ENCODE assay signal across 20 mouse cellular contexts in genomic region chr4:155301098-155301447, GRCm38 (mm10). TPM values are rescaled to one million over a fixed set of nuclear protein-coding genes. Genes with fewer than 3 reads are reported as not detected.
A peak's percentile ranks its signal among the peaks of the same experiment; 100 is the strongest.
DNase-seq lines count a peak whose midpoint lies in the region; ATAC-seq and TF ChIP-seq lines count a peak whose summit lies in the region.
"Had no signal": no experiment of that assay in that cellular context is flagged by ENCODE, and none has a peak within 500 bp of the region (broad histone marks: within the 10 kb centered on the region; RNA-seq: fewer than 3 reads in every experiment).

No protein-coding gene starts in this region.

- TF ChIP-seq POLR2A in cortical plate, adult 2 months (IDR thresholded peaks at IDR 0.05; ENCODE audit: extremely low read depth, insufficient read depth, low read length) = no peak

- no peak overlapping the region for H3K9ac ChIP-seq in embryonic facial prominence, embryonic 12.5 days
- peak overlapping the region; percentile 6; the same call in 1 of the 2 replicates for H3K9ac ChIP-seq in limb, embryonic 13.5 days
- H3K9ac ChIP-seq: forebrain, embryonic 12.5 days; neural tube, embryonic 15.5 days had no signal

- H3K27ac ChIP-seq in layer of hippocampus, adult 2 months = peak overlapping the region; percentile 76
- H3K27ac ChIP-seq in cortical plate, adult 2 months (ENCODE audit: insufficient read depth, low read length) = peak overlapping the region; percentile 75; the same call in 1 of the 2 replicates
- peak overlapping the region; percentile 18; the same call in 1 of the 2 replicates for H3K27ac ChIP-seq in embryonic facial prominence, embryonic 12.5 days
- peak overlapping the region; percentile 81 for H3K27ac ChIP-seq in limb, embryonic 13.5 days
- H3K27ac ChIP-seq: forebrain, embryonic 12.5 days; heart, embryonic 10.5 days; kidney, postnatal 0 days; neural tube, embryonic 15.5 days; stomach, postnatal 0 days had no signal

- no peaks in the 10 kb centered on the region for H3K27me3 ChIP-seq in embryonic facial prominence, embryonic 12.5 days
- H3K27me3 ChIP-seq in limb, embryonic 13.5 days = no peaks in the 10 kb centered on the region
- H3K27me3 ChIP-seq: forebrain, embryonic 12.5 days; neural tube, embryonic 15.5 days had no signal

- 89% methylated on average over 7 of the region's 7 CpGs for WGBS in embryonic facial prominence, embryonic 12.5 days
- WGBS in limb, embryonic 13.5 days = 80% methylated on average over 7 of the region's 7 CpGs

- TF ChIP-seq CTCF in layer of hippocampus, adult 2 months (conservative IDR thresholded peaks at IDR 0.05) = no peak
- no peak for TF ChIP-seq CTCF in cortical plate, adult 2 months (IDR thresholded peaks at IDR 0.05; ENCODE audit: extremely low read depth, insufficient read depth, low read length)

- no peak for DNase-seq in layer of hippocampus, adult 2 months (ENCODE audit: low spot score in 2 of 2)
- DNase-seq in layer of hippocampus, adult 8-10 months (ENCODE audit: low spot score in 2 of 2) = no peak
- no peak for DNase-seq in c-Kit-positive CD71-positive TER-119-positive erythroid progenitor cells, embryonic 14.5 days (ENCODE audit: low spot score)
- DNase-seq: adrenal gland, postnatal 25 days; cerebellum, adult 11 months; embryo, embryonic 11 days; gastrocnemius, postnatal 10 days; heart, postnatal 10 days; kidney, adult 18-20 months; liver; lung, postnatal 4 days had no signal

- no peak overlapping the region for H3K4me3 ChIP-seq in layer of hippocampus, adult 2 months
- H3K4me3 ChIP-seq in cortical plate, adult 2 months (ENCODE audit: insufficient read depth, low read length) = no peak overlapping the region
- no peak overlapping the region for H3K4me3 ChIP-seq in embryonic facial prominence, embryonic 12.5 days
- no peak overlapping the region for H3K4me3 ChIP-seq in limb, embryonic 13.5 days
- H3K4me3 ChIP-seq: forebrain, embryonic 12.5 days; heart, embryonic 10.5 days; neural tube, embryonic 15.5 days had no signal

- no peaks in the 10 kb centered on the region for H3K9me3 ChIP-seq in embryonic facial prominence, embryonic 12.5 days
- no peaks in the 10 kb centered on the region for H3K9me3 ChIP-seq in limb, embryonic 13.5 days
- H3K9me3 ChIP-seq: forebrain, embryonic 12.5 days; heart, embryonic 10.5 days; neural tube, embryonic 15.5 days had no signal

- no peak for ATAC-seq in embryonic facial prominence, embryonic 12.5 days (ENCODE audit: insufficient number of reproducible peaks, insufficient read depth, low FRiP score, low TSS enrichment)
- ATAC-seq in limb, embryonic 13.5 days (ENCODE audit: low FRiP score, low read depth) = no peak
- no peak for ATAC-seq in frontal cortex, adult (ENCODE audit: low TSS enrichment)

- no peaks in the 10 kb centered on the region for H3K36me3 ChIP-seq in embryonic facial prominence, embryonic 12.5 days
- no peaks in the 10 kb centered on the region for H3K36me3 ChIP-seq in limb, embryonic 13.5 days
- H3K36me3 ChIP-seq: forebrain, embryonic 12.5 days; heart, embryonic 10.5 days had no signal

- H3K4me2 ChIP-seq in embryonic facial prominence, embryonic 12.5 days (replicated peaks) = no peak overlapping the region
- no peak overlapping the region for H3K4me2 ChIP-seq in limb, embryonic 13.5 days (replicated peaks)
- H3K4me2 ChIP-seq: forebrain, embryonic 12.5 days; neural tube, embryonic 15.5 days had no signal

- H3K4me1 ChIP-seq in cortical plate, adult 2 months (ENCODE audit: control insufficient read depth, insufficient read depth, low read length) = peaks cover 41% of the 10 kb centered on the region
- H3K4me1 ChIP-seq in embryonic facial prominence, embryonic 12.5 days = peaks cover 10% of the 10 kb centered on the region; the same call in 1 of the 2 replicates
- H3K4me1 ChIP-seq in limb, embryonic 13.5 days = peaks cover 46% of the 10 kb centered on the region

RNA-seq across cellular contexts. Expression of gene Faap20, which starts 51.5 kb away (rescaled TPM):
- total RNA-seq in layer of hippocampus, adult 2 months (2021) = 10 to 100 TPM; 29.2 to 34.3 TPM
- 10 to 100 TPM; 24.1 to 35.0 (median 31.4) TPM for total RNA-seq in layer of hippocampus, adult 8-10 months (2022)
- polyA plus RNA-seq in cortical plate, adult 2 months (2012; rRNA removed) = 36.5 and 37.5 TPM in 2 replicates
- polyA plus RNA-seq in embryonic facial prominence, embryonic 12.5 days (2016; fragmentation: Nextera tagmentation; extraction: Ambion mirVana) = 85.1 and 87.4 TPM in 2 replicates
- 92.1 and 97.8 TPM in 2 replicates for polyA plus RNA-seq in limb, embryonic 13.5 days (2015; fragmentation: Nextera tagmentation; extraction: Ambion mirVana)

Comparison
In these comparisons a context has a peak if more than half of its experiments do, and no peak if none do; other contexts are left out.
1. H3K27ac ChIP-seq: peak in every context shown above with its lines; median percentile 81 in limb, embryonic 13.5 days; 76 in layer of hippocampus, adult 2 months; 75 in cortical plate, adult 2 months; 18 in embryonic facial prominence, embryonic 12.5 days.